Mouse (Mus musculus): ENCODE measurements around the gene Tmem51.
A peak's percentile ranks its signal among the peaks of the same experiment; 100 is the strongest.

- no peak for TF ChIP-seq POLR2A (IDR thresholded peaks at IDR 0.05; ENCODE audit: insufficient read depth, low read length)
- peak; percentile 97 for TF ChIP-seq CTCF (IDR thresholded peaks at IDR 0.05; ENCODE audit: low read depth, low read length)
- 0 out of 2 replicates have a peak, but pooled peaks have one; percentile 11 for TF ChIP-seq EP300 (IDR thresholded peaks at IDR 0.05; ENCODE audit: insufficient read depth, low read depth, low read length)
Measured at GRCm38 (mm10) chr4:142113306-142113705, 29.2 kb upstream of the Tmem51 start.
